Mouse (Mus musculus) heart, embryonic 14.5 days (tissue): Measurements from ENCODE around the gene Mfsd6. TPM values are rescaled to one million over a fixed set of nuclear protein-coding genes. Genes with fewer than 3 reads are reported as not detected.

Experiments
- ATAC-seq: fragments of 200-750 bp; cut with Nextera tagmentation; 2 replicates; pipeline ENCODE4 v1.8.0; 2017; ENCODE audit warnings: low read depth, moderate TSS enrichment; ENCODE audit not compliant: insufficient number of reproducible peaks, insufficient read depth, low FRiP score
- H3K27ac ChIP-seq, 2 experiments: fragments of 200-500 bp in 1 of 2; fragments of 300-500 bp in 1 of 2; sonication (generic) in 1 of 2; replicated peaks in 1 of 2; 2 replicates each; pipeline ENCODE4 v1.5.1; 2012 to 2014; ENCODE audit warnings: low read depth in 2 of 2, low read length in 2 of 2, control low read depth in 1 of 2, mild to moderate bottlenecking in 1 of 2, mixed read lengths in 1 of 2; ENCODE audit not compliant: control insufficient read depth in 1 of 2, insufficient read depth in 1 of 2
- H3K27me3 ChIP-seq: fragments of 300-500 bp; sonication (generic); 2 replicates; pipeline ENCODE4 v1.6.1; 2014; ENCODE audit warnings: mild to moderate bottlenecking, low read length, control low read depth; ENCODE audit not compliant: control insufficient read depth, insufficient read depth
- H3K36me3 ChIP-seq: fragments of 300-500 bp; sonication (generic); 2 replicates; pipeline ENCODE4 v1.6.1; 2014; ENCODE audit warnings: mild to moderate bottlenecking, control low read depth, low read length, mixed read lengths; ENCODE audit not compliant: control insufficient read depth, insufficient read depth
- H3K4me1 ChIP-seq, 2 experiments: fragments of 200-500 bp in 1 of 2; fragments of 300-500 bp in 1 of 2; sonication (generic) in 1 of 2; 2 replicates each; pipeline ENCODE4 v1.6.1; 2012 to 2014; ENCODE audit warnings: low read length in 2 of 2, control low read depth in 1 of 2, mixed read lengths in 1 of 2; ENCODE audit not compliant: control insufficient read depth in 2 of 2, insufficient read depth in 2 of 2
- H3K4me2 ChIP-seq: fragments of 300-500 bp; sonication (generic); 2 replicates; pipeline ENCODE4 v1.6.1; 2014; ENCODE audit warnings: mild to moderate bottlenecking, low read length
- H3K4me3 ChIP-seq, 2 experiments: fragments of 200-500 bp in 1 of 2; fragments of 300-500 bp in 1 of 2; sonication (generic) in 1 of 2; 2 replicates each; pipeline ENCODE4 v1.5.1; 2012 to 2014; ENCODE audit warnings: low read length in 2 of 2, mild to moderate bottlenecking in 2 of 2, control low read depth in 1 of 2, low read depth in 1 of 2, moderate library complexity in 1 of 2; ENCODE audit not compliant: control insufficient read depth in 1 of 2, insufficient read depth in 1 of 2
- H3K9ac ChIP-seq: fragments of 300-500 bp; sonication (generic); 2 replicates; pipeline ENCODE4 v1.6.1; 2014; ENCODE audit warnings: mild to moderate bottlenecking, low read length
- H3K9me3 ChIP-seq: fragments of 300-500 bp; sonication (generic); 2 replicates; pipeline ENCODE4 v1.6.1; 2016; ENCODE audit warnings: low read length, control low read depth; ENCODE audit not compliant: control insufficient read depth
- WGBS: fragments of 180-500 bp; shearing (Covaris S2); extraction: QIAGEN DNeasy Blood & Tissue Kit; methylation state at CpG from one replicate; pipeline ENCODE4 v1.1.7; 2014; 5-methylcytosine and 5-hydroxymethylcytosine counted together
- polyA plus RNA-seq: library from polyadenylated mRNA; unstranded; fragments of >200 nt; fragmentation: Nextera tagmentation; extraction: Ambion mirVana; gene quantifications from 2 replicates; pipeline ENCODE4 v1.2.1, GENCODE M21; 2014

Gene Mfsd6
- polyA plus RNA-seq, 1 experiment from 2014 or later: 5.7 TPM

- Histone ChIP-seq H3K36me3 (no peaks in the 10 kb centered on the region), H3K4me3 (no peak overlapping the region), H3K9me3 (no peaks in the 10 kb centered on the region), H3K27me3 (no peaks in the 10 kb centered on the region), H3K4me1 (peaks cover 0 to 6% of the 10 kb centered on the region in 2 experiments; a peak in 2 of 4 replicates), H3K9ac (no peak overlapping the region), H3K4me2 (peak overlapping the region; percentile 24; the same call in 1 of the 2 replicates), H3K27ac (no peak overlapping the region; a peak in 1 of 4 replicates)
- 0 out of 2 replicates have a peak, but pooled peaks have one; percentile 59 for ATAC-seq
- WGBS: 36% methylated on average over 3 of the region's 3 CpGs
Observed at GRCm38 (mm10) chr1:52752706-52753105, 25.4 kb upstream of the Mfsd6 start.

GRCm38 (mm10) chr1:52751634-52752033 lies 24.4 kb upstream of the Mfsd6 start:
- no peak overlapping the region for H3K9ac ChIP-seq
- H3K27ac ChIP-seq: no peak overlapping the region
- H3K4me1 ChIP-seq: peaks cover 0 to 6% of the 10 kb centered on the region in 2 experiments; a peak in 2 of 4 replicates
- H3K4me2 ChIP-seq: no peak overlapping the region
- no peak for ATAC-seq
- H3K9me3 ChIP-seq: no peaks in the 10 kb centered on the region
- H3K36me3 ChIP-seq: no peaks in the 10 kb centered on the region
- no peaks in the 10 kb centered on the region for H3K27me3 ChIP-seq
- no peak overlapping the region for H3K4me3 ChIP-seq
- 78% methylated on average over 1 of the region's 1 CpGs for WGBS

GRCm38 (mm10) chr1:52749978-52750377 lies 22.7 kb upstream of the Mfsd6 start:
- 97% methylated on average over 1 of the region's 1 CpGs for WGBS
- H3K4me3 ChIP-seq: no peak overlapping the region
- no peak overlapping the region for H3K4me2 ChIP-seq
- no peaks in the 10 kb centered on the region for H3K36me3 ChIP-seq
- ATAC-seq: no peak
- no peak overlapping the region for H3K9ac ChIP-seq
- no peaks in the 10 kb centered on the region for H3K9me3 ChIP-seq
- H3K4me1 ChIP-seq: peaks cover 0 to 6% of the 10 kb centered on the region in 2 experiments; a peak in 2 of 4 replicates
- no peak overlapping the region for H3K27ac ChIP-seq
- H3K27me3 ChIP-seq: no peaks in the 10 kb centered on the region

GRCm38 (mm10) chr1:52748260-52748659 lies 21.0 kb upstream of the Mfsd6 start:
- no peak overlapping the region for H3K4me2 ChIP-seq
- no peaks in the 10 kb centered on the region for H3K27me3 ChIP-seq
- no peak overlapping the region for H3K4me3 ChIP-seq
- no peak overlapping the region for H3K27ac ChIP-seq
- ATAC-seq: no peak
- no peaks in the 10 kb centered on the region for H3K36me3 ChIP-seq
- H3K9me3 ChIP-seq: no peaks in the 10 kb centered on the region
- H3K9ac ChIP-seq: no peak overlapping the region
- H3K4me1 ChIP-seq: peaks cover 0 to 5% of the 10 kb centered on the region in 2 experiments; a peak in 2 of 4 replicates
- 17% methylated on average over 3 of the region's 3 CpGs for WGBS

GRCm38 (mm10) chr1:52742567-52742966 lies 15.3 kb upstream of the Mfsd6 start:
- H3K9me3 ChIP-seq: no peaks in the 10 kb centered on the region
- H3K36me3 ChIP-seq: no peaks in the 10 kb centered on the region
- no peak overlapping the region for H3K4me2 ChIP-seq
- H3K27ac ChIP-seq: no peak overlapping the region
- no peaks in the 10 kb centered on the region for H3K27me3 ChIP-seq
- H3K4me3 ChIP-seq: no peak overlapping the region
- H3K9ac ChIP-seq: no peak overlapping the region
- H3K4me1 ChIP-seq: no peaks in the 10 kb centered on the region
- WGBS: 51% methylated on average over 5 of the region's 5 CpGs
- no peak for ATAC-seq

- H3K36me3 ChIP-seq: no peaks in the 10 kb centered on the region
- no peaks in the 10 kb centered on the region for H3K27me3 ChIP-seq
- WGBS: 74% methylated on average over 4 of the region's 4 CpGs
- H3K4me2 ChIP-seq: no peak overlapping the region
- ATAC-seq: no peak
- H3K9ac ChIP-seq: no peak overlapping the region
- no peak overlapping the region for H3K27ac ChIP-seq
- H3K4me3 ChIP-seq: no peak overlapping the region
- H3K4me1 ChIP-seq: no peaks in the 10 kb centered on the region
- no peaks in the 10 kb centered on the region for H3K9me3 ChIP-seq
Observed at GRCm38 (mm10) chr1:52734208-52734607, 6.9 kb upstream of the Mfsd6 start.

- 60% methylated on average over 1 of the region's 1 CpGs for WGBS
- no peak overlapping the region for H3K9ac ChIP-seq
- no peak for ATAC-seq
Observed at GRCm38 (mm10) chr1:52730258-52730657, 3.0 kb upstream of the Mfsd6 start.

GRCm38 (mm10) chr1:52728857-52729489 lies 1.7 kb upstream of the Mfsd6 start:
- 78% methylated on average over 5 of the region's 5 CpGs for WGBS
- H3K4me1 ChIP-seq: peaks cover 0 to 5% of the 10 kb centered on the region in 2 experiments; a peak in 1 of 4 replicates
- no peak for ATAC-seq
- no peak overlapping the region for H3K27ac ChIP-seq
- no peak overlapping the region for H3K4me2 ChIP-seq
- no peak overlapping the region for H3K9ac ChIP-seq
- H3K27me3 ChIP-seq: no peaks in the 10 kb centered on the region
- H3K9me3 ChIP-seq: no peaks in the 10 kb centered on the region
- no peaks in the 10 kb centered on the region for H3K36me3 ChIP-seq
- no peak overlapping the region for H3K4me3 ChIP-seq

More at GRCm38 (mm10) chr1:52730258-52730657, 3.0 kb upstream of the Mfsd6 start:
- no peak overlapping the region for H3K4me3 ChIP-seq
- peaks cover 0 to 5% of the 10 kb centered on the region in 2 experiments; a peak in 1 of 4 replicates for H3K4me1 ChIP-seq
- H3K27ac ChIP-seq: no peak overlapping the region
- H3K36me3 ChIP-seq: no peaks in the 10 kb centered on the region
- H3K27me3 ChIP-seq: no peaks in the 10 kb centered on the region
- no peak overlapping the region for H3K4me2 ChIP-seq
- H3K9me3 ChIP-seq: no peaks in the 10 kb centered on the region
